Mouse (Mus musculus) left cerebral cortex, adult 8-10 months (tissue): Measurements from ENCODE around the gene Elf3. TPM values are rescaled to one million over a fixed set of nuclear protein-coding genes. Genes with fewer than 3 reads are reported as not detected.

Source experiments
- total RNA-seq, 4 experiments: library from RNA; stranded (reverse); gene quantifications; 2 replicates each; pipeline ENCODE4 v1.2.4; 2022

The Elf3 gene
- total RNA-seq, 4 experiments from 2014 or later = 0.19 to 0.20 TPM; not detected in 2

Other genes starting within 250 kb of the Elf3 start
- 1 to 10 TPM; 1.2 to 2.4 (median 1.7) TPM for gene Lgr6, start 153.3 kb downstream of the Elf3 start, total RNA-seq
- 1 to 10 TPM; 1.3 to 1.5 (median 1.3) TPM for gene Ptpn7, start 125.9 kb downstream of the Elf3 start, total RNA-seq
- 100 to 1,000 TPM; 255 to 276 (median 267) TPM for gene Arl8a, start 111.7 kb downstream of the Elf3 start, total RNA-seq
- 100 to 1,000 TPM; 177 to 205 (median 196) TPM for gene Gpr37l1, start 90.9 kb downstream of the Elf3 start, total RNA-seq
- gene Rnpep, start 25.5 kb upstream of the Elf3 start, total RNA-seq = 10 to 100 TPM; 47.8 to 53.4 (median 49.7) TPM
- 100 to 1,000 TPM; 171 to 192 (median 176) TPM for gene Timm17a, start 55.2 kb upstream of the Elf3 start, total RNA-seq
- under 1 TPM; 0.38 to 0.91 (median 0.77) TPM for gene Lmod1, start 66.2 kb upstream of the Elf3 start, total RNA-seq
- 100 to 1,000 TPM; 167 to 177 (median 171) TPM for gene Shisa4, start 116.7 kb upstream of the Elf3 start, total RNA-seq
- gene Ipo9, start 171.9 kb upstream of the Elf3 start, total RNA-seq = 100 to 1,000 TPM; 154 to 181 (median 170) TPM